Mouse (Mus musculus) neural tube, embryonic 14.5 days (tissue): ENCODE data around the gene Timm9. TPM values are rescaled to one million over a fixed set of nuclear protein-coding genes. Genes with fewer than 3 reads are reported as not detected.
A peak's percentile ranks its signal among the peaks of the same experiment; 100 is the strongest.
"Not testable (repeated sequence)": the region's sequence is repeated elsewhere in the genome, so short reads cannot be mapped to it uniquely, and the experiment has no call there.

Source experiments
- ATAC-seq: fragments of 200-750 bp; cut with Nextera tagmentation; 2 replicates; pipeline ENCODE4 v1.8.0; 2017; ENCODE audit warnings: low read depth, mild to moderate bottlenecking, moderate TSS enrichment, moderate library complexity
- H3K27ac ChIP-seq: fragments of 300-500 bp; sonication (generic); 2 replicates; pipeline ENCODE4 v1.5.1; 2014; ENCODE audit warnings: low read depth, mild to moderate bottlenecking, control low read depth, low read length, moderate library complexity, mixed read lengths
- H3K27me3 ChIP-seq: fragments of 300-500 bp; sonication (generic); 2 replicates; pipeline ENCODE4 v1.6.1; 2014; ENCODE audit warnings: low read length; ENCODE audit not compliant: control insufficient read depth, insufficient read depth
- H3K36me3 ChIP-seq: fragments of 300-500 bp; sonication (generic); 2 replicates; pipeline ENCODE4 v1.6.1; 2014; ENCODE audit warnings: low read length, mixed read lengths; ENCODE audit not compliant: control insufficient read depth, insufficient read depth
- H3K4me1 ChIP-seq: fragments of 300-500 bp; sonication (generic); 2 replicates; pipeline ENCODE4 v1.6.1; 2014; ENCODE audit warnings: low read length; ENCODE audit not compliant: control insufficient read depth, insufficient read depth
- H3K4me2 ChIP-seq: fragments of 300-500 bp; sonication (generic); 2 replicates; pipeline ENCODE4 v1.6.1; 2014; ENCODE audit warnings: mild to moderate bottlenecking, low read depth, low read length, control low read depth
- H3K4me3 ChIP-seq: fragments of 300-500 bp; sonication (generic); 2 replicates; pipeline ENCODE4 v1.5.1; 2014; ENCODE audit warnings: low read depth, low read length, control low read depth, mixed read lengths
- H3K9ac ChIP-seq: fragments of 300-500 bp; sonication (generic); replicated peaks from 2 replicates; pipeline ENCODE4 v1.6.1; 2014; ENCODE audit warnings: low read depth, mild to moderate bottlenecking, control low read depth, low read length, mixed read lengths
- H3K9me3 ChIP-seq: fragments of 300-500 bp; sonication (generic); 2 replicates; pipeline ENCODE4 v1.6.1; 2016; ENCODE audit warnings: low read length; ENCODE audit not compliant: control insufficient read depth
- WGBS: fragments of 180-500 bp; shearing (Covaris S2); extraction: QIAGEN DNeasy Blood & Tissue Kit; methylation state at CpG from one replicate; pipeline ENCODE4 v1.1.7; 2014; 5-methylcytosine and 5-hydroxymethylcytosine counted together
- polyA plus RNA-seq: library from polyadenylated mRNA; unstranded; fragments of >200 nt; fragmentation: Nextera tagmentation; extraction: Ambion mirVana; gene quantifications from 2 replicates; pipeline ENCODE4 v1.2.1, GENCODE M21; 2014

Timm9 gene
- polyA plus RNA-seq, 1 experiment from 2014 or later = 140 TPM

DNA sequence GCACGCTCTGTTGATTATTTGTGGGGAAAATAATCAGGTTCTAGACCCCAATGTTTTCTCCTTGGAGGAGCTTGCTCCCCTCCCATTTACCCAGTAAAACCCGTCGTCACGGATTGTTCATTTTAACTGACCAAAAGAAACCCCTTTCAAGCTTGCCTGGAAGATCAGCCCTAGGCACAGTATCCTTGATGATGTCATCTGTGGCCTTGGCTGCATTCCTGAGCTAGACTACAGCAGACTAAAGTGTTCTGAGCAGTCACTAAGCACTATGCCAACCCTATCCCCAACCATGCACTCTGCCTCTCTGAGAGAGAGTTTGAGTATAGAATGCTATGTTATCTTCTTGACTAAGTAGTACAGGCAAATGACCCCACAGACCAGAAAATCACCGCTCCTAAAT, 20.1 kb downstream of the Timm9 start:
- no peak for ATAC-seq
- Histone ChIP-seq H3K27ac (no peak overlapping the region), H3K9ac (no peak overlapping the region), H3K36me3 (no peaks in the 10 kb centered on the region), H3K9me3 (no peaks in the 10 kb centered on the region), H3K4me2 (no peak overlapping the region), H3K4me1 (no peaks in the 10 kb centered on the region), H3K27me3 (no peaks in the 10 kb centered on the region), H3K4me3 (no peak overlapping the region)
- 80% methylated on average over 5 of the region's 5 CpGs for WGBS

DNA sequence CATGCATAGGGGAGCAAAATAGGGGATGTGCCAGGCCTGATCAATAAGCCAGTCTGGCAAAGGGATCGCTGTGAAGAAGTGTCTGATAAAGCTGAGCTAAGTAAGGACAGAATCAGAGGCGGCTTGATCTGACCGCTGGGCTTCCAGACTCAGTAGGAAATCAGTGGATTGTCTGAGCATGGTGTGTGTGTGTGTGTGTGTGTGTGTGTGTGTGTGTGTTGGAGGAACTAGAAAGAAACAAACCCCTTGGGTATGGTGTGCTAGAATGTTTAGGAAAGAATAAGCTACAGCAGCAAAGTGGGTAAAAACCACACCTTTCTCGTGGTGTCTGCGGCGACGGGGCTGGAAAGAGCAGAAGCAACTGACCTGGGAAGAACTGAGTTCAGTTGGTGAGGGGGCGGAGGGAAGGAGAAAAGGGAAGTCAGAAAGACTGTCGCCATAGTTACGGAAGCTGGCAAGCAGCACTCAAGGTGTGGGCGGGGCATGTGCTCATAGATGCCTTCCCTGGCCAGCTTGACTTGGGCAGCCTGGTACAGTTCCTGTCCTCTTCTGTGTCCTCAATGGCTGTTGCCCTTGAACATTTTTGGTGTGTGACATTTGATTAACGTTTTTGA, 22.7 kb downstream of the Timm9 start:
- Histone ChIP-seq H3K36me3 (no peaks in the 10 kb centered on the region), H3K27ac (no peak overlapping the region), H3K27me3 (no peaks in the 10 kb centered on the region), H3K9ac (no peak overlapping the region), H3K4me3 (no peak overlapping the region), H3K4me1 (no peaks in the 10 kb centered on the region), H3K9me3 (no peaks in the 10 kb centered on the region), H3K4me2 (0 out of 2 replicates have a peak overlapping the region, but pooled peaks have one; percentile 6)
- ATAC-seq = no peak
- WGBS = 34% methylated on average over 12 of the region's 12 CpGs

DNA sequence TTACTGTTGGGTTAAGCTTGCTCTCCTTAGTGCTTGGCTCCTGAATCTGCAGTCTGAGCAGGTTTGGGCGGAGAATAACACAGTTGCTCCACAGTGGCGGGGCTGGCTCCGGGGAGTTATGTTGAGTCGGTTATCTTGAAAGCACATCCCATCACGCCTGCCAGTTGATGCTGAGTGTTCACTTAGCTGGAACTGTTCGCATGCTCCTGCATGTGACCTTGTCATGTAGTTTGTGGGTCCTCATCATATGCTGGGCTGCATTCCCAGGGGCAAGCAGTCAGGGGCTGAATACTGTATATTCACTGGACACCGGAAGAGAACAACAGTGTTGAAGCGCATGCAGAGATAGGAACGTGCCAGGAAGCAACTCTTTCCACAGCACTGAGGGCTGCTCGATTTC, 23.4 kb downstream of the Timm9 start:
- Histone ChIP-seq H3K36me3 (no peaks in the 10 kb centered on the region), H3K9ac (no peak overlapping the region), H3K4me3 (no peak overlapping the region), H3K27ac (no peak overlapping the region), H3K9me3 (no peaks in the 10 kb centered on the region), H3K4me2 (no peak overlapping the region), H3K4me1 (no peaks in the 10 kb centered on the region), H3K27me3 (no peaks in the 10 kb centered on the region)
- WGBS = 84% methylated on average over 10 of the region's 10 CpGs
- no peak for ATAC-seq

DNA sequence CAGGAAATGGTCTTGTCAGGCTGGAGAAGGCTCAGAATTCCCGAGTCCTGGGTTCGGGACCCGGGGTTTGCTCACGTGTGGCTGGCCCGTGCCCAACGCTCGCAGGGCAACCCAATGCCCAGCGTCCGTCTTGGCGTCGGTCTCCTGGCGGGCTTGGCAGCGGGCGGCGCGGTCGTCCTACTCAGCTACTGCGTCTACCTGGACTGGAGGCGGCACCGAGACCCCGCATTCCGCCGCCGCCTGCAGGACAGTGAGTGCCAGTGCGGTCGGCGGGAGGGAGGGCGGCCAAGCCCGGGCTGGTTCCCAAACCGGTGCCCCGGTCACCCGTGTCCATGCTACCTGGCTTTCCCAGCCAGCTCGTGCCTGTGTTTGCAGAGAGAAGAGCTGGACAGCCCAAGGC, 25.2 kb downstream of the Timm9 start, which contains the start of gene Tomm20l:
TSS of gene Tomm20l (plus strand) at position 98 of the 400 bp plus-strand sequence.
- WGBS = 7% methylated on average over 29 of the region's 33 CpGs
- ATAC-seq = no peak
- Histone ChIP-seq H3K27ac (no peak within 1 kb of the TSS), H3K4me2 (peak within 1 kb of the TSS; percentile 33), H3K36me3 (no peaks in the 10 kb centered on the region), H3K4me3 (no peak within 1 kb of the TSS), H3K27me3 (no peaks in the 10 kb centered on the region), H3K9me3 (no peaks in the 10 kb centered on the region), H3K4me1 (no peaks in the 10 kb centered on the region), H3K9ac (no peak within 1 kb of the TSS)

DNA sequence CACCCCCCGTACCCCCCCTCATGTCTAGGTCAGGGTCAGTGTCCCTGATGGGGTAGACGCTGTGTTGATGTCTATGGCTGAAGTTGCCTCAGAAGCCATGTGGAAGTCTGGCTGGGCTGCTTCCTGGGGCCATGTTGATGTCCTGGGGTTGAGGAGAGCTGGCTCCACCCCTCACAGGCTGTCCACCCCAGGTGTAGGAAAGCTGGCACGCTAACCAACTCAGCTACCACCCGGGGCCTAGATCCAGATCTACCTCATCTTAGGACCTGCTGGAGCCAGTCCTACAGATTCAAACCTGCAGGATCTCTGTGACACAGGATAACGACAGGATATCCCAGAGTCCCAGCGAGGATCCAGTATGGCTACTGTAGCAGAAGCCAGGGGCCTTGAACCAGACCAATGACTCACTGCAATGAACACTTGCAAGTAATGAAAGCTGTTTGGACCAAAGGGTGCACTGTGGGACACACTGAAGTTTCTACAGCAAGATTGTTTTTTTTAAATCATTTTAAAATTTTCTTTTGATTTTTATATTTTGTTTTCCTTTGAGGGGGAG, 29.2 kb downstream of the Timm9 start:
- no peak overlapping the region for H3K9ac ChIP-seq
- no peaks in the 10 kb centered on the region for H3K9me3 ChIP-seq
- 91% methylated on average over 6 of the region's 6 CpGs for WGBS
- H3K36me3 ChIP-seq = no peaks in the 10 kb centered on the region
- H3K27me3 ChIP-seq = no peaks in the 10 kb centered on the region
- ATAC-seq = no peak
- H3K4me3 ChIP-seq = no peak overlapping the region
- no peak overlapping the region for H3K4me2 ChIP-seq
- H3K4me1 ChIP-seq = no peaks in the 10 kb centered on the region
- H3K27ac ChIP-seq = no peak overlapping the region

DNA sequence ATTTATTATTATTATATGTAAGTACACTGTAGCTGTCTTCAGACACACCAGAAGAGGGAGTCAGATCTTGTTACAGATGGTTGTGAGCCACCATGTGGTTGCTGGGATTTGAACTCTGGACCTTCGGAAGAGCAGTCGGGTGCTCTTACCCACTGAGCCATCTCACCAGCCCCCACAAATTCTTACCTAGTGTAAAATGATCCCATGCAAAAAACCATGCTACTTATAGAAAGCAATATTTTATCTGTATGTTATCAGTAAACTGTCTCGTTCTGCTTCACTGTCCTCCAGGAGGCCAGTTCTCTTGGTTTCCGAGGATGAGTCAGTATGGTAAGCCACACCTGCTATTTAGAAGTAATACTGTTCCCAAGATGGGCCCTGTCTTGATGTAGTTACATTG, 32.2 kb downstream of the Timm9 start:
- not testable (repeated sequence) for H3K9me3 ChIP-seq, H3K27ac ChIP-seq, H3K9ac ChIP-seq, H3K4me3 ChIP-seq, H3K4me2 ChIP-seq, ATAC-seq, H3K27me3 ChIP-seq, H3K36me3 ChIP-seq, H3K4me1 ChIP-seq
- WGBS = 91% methylated on average over 4 of the region's 4 CpGs

- WGBS = 94% methylated on average over 8 of the region's 8 CpGs
- H3K4me2 ChIP-seq = no peak overlapping the region
- H3K27ac ChIP-seq = no peak overlapping the region
- no peaks in the 10 kb centered on the region for H3K4me1 ChIP-seq
- no peaks in the 10 kb centered on the region for H3K9me3 ChIP-seq
- peaks cover 17% of the 10 kb centered on the region; the same call in 1 of the 2 replicates for H3K36me3 ChIP-seq
- ATAC-seq = no peak
- no peak overlapping the region for H3K4me3 ChIP-seq
- H3K9ac ChIP-seq = no peak overlapping the region
- H3K27me3 ChIP-seq = no peaks in the 10 kb centered on the region
These were observed 50.2 kb downstream of the Timm9 start for GRCm38 (mm10) chr12:71086331-71086730.

Other genes starting within 250 kb of the Timm9 start
- 210 and 242 TPM in 2 replicates for gene Actr10, start 198.8 kb downstream of the Timm9 start, polyA plus RNA-seq
- 542 and 609 TPM in 2 replicates for gene Psma3, start 162.1 kb downstream of the Timm9 start, polyA plus RNA-seq
- 44.9 and 45.0 TPM in 2 replicates for gene Arid4a, start 120.7 kb downstream of the Timm9 start, polyA plus RNA-seq
- gene Tomm20l, start 25.3 kb downstream of the Timm9 start, polyA plus RNA-seq = not detected in 2 replicates
- 13.8 and 15.7 TPM in 2 replicates for gene 2700049A03Rik, start 164 bp upstream of the Timm9 start, polyA plus RNA-seq
- 23.4 and 32.3 TPM in 2 replicates for gene Dact1, start 173.2 kb upstream of the Timm9 start, polyA plus RNA-seq